Mouse (Mus musculus): Measurements from ENCODE around the gene Hfe2. TPM values are rescaled to one million over a fixed set of nuclear protein-coding genes. Genes with fewer than 3 reads are reported as not detected.

Gene Hfe2
- polyA plus RNA-seq, 1 experiment from 2014 or later = 1.4 TPM

DNA sequence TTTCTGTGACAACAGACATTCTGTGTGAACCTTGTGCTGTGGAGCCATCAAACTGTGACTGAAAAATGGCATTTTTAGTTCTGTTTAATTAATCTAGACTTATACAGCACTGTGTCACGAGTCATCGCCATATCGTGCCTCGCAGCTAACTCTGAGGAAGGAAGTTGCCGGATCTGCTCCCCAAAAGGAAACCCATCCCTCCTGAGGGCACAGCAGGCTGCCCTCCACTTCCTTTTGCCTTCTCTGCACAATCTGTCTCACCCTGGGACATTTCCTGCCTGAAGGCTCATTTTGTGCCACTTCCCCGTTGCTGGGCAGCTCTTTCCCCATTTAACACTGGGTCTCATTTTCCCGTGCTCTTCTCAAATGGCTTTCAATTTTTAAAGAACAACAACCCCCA lies 39.7 kb downstream of the Hfe2 start:
- peaks cover 49% of the 10 kb centered on the region for H3K4me1 ChIP-seq
- no peaks in the 10 kb centered on the region for H3K27me3 ChIP-seq (replicated peaks; ENCODE audit: low read depth, poor library complexity, severe bottlenecking)
- WGBS = 54% methylated on average over 7 of the region's 7 CpGs
- H3K27ac ChIP-seq (replicated peaks) = peak overlapping the region; percentile 57; the same call in 1 of the 2 replicates
- H3K4me3 ChIP-seq = no peak overlapping the region
- peaks cover 19% of the 10 kb centered on the region for H3K36me3 ChIP-seq (replicated peaks)
- DNase-seq (ENCODE audit: low spot score) = no peak
- H3K9me3 ChIP-seq = no peaks in the 10 kb centered on the region

GRCm38 (mm10) chr3:96565105-96565504 lies 40.1 kb downstream of the Hfe2 start:
- H3K36me3 ChIP-seq (replicated peaks) = peaks cover 14% of the 10 kb centered on the region
- no peaks in the 10 kb centered on the region for H3K27me3 ChIP-seq (replicated peaks; ENCODE audit: low read depth, poor library complexity, severe bottlenecking)
- peaks cover 44% of the 10 kb centered on the region for H3K4me1 ChIP-seq
- DNase-seq (ENCODE audit: low spot score) = no peak
- H3K4me3 ChIP-seq = no peak overlapping the region
- 79% methylated on average over 3 of the region's 3 CpGs for WGBS
- no peaks in the 10 kb centered on the region for H3K9me3 ChIP-seq
- peak overlapping the region; percentile 40; the same call in 1 of the 2 replicates for H3K27ac ChIP-seq (replicated peaks)

DNA sequence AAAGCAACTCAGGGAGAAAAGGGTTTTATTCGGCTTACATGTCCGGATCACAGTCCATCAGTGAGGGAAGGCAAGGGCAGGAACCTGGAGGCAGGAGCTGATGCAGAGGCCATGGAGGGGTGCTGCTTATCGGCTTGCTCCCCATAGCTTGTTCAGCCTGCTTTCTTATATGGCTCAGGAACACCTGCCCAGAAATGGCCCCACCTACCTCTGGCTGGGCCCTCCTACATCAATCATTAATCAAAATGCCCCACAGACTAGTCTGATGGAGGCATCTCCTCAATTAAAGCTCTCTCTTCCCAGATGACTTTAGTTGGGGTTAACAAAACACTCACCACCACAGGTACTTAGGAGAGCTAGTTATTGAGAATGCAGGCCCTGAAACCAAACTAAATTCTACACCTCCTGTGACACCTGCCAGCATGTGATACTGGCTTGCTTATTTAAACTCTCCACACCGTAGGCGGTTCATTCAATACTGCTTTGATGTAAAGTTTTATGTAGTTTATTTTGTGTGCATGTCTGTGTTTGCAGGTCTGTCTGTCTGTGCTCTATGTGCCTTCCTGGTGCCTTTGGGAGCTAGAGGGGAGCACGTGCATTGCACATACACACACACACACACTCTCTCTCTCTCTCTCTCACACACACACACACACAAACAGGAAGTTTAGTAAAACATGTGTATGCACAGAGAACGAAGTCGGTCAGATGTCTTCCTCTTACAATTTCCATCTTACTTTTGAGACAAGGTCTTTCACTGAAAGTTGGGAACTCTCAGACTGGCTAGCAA lies 41.9 kb downstream of the Hfe2 start:
- Histone ChIP-seq H3K4me1 (peaks cover 37% of the 10 kb centered on the region), H3K4me3 (no peak overlapping the region), H3K27ac (replicated peaks) (no peak overlapping the region), H3K27me3 (replicated peaks; ENCODE audit: low read depth, poor library complexity, severe bottlenecking) (0 out of 2 replicates have a peak, but pooled peaks cover 4% of the 10 kb centered on the region), H3K36me3 (replicated peaks) (no peaks in the 10 kb centered on the region), H3K9me3 (no peaks in the 10 kb centered on the region)
- whole genome bisulfite sequencing = 87% methylated on average over 8 of the region's 8 CpGs
- DNase-seq (ENCODE audit: low spot score) = no peak

DNA sequence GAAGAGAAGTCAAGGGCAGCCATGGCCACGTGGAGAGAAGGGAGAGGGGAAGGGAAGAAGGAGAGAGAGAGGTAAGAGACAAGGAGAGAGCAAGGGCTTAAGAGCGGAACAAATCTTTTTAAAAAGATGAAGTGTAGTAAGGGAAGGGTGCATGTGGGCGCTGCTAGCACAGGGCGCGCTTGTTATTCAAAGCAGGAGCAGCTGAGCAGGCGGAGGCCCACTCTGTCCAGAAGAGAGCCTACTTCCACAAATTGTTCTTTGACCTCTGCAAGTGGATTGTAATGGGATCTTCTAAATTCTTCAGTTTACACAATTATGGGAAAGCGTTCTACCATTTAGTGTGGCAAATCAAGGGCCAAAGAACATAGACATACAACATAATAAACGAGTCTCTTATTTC lies 43.6 kb downstream of the Hfe2 start:
- Histone ChIP-seq H3K27me3 (replicated peaks; ENCODE audit: low read depth, poor library complexity, severe bottlenecking) (0 out of 2 replicates have a peak, but pooled peaks cover 4% of the 10 kb centered on the region), H3K4me3 (no peak overlapping the region), H3K27ac (replicated peaks) (no peak overlapping the region; the same call in 1 of the 2 replicates), H3K36me3 (replicated peaks) (no peaks in the 10 kb centered on the region), H3K9me3 (no peaks in the 10 kb centered on the region), H3K4me1 (peaks cover 39% of the 10 kb centered on the region)
- no peak for DNase-seq (ENCODE audit: low spot score)
- 71% methylated on average over 8 of the region's 8 CpGs for WGBS

- H3K27me3 ChIP-seq (replicated peaks; ENCODE audit: low read depth, poor library complexity, severe bottlenecking) = 0 out of 2 replicates have a peak, but pooled peaks cover 4% of the 10 kb centered on the region
- H3K9me3 ChIP-seq = no peaks in the 10 kb centered on the region
- 90% methylated on average over 13 of the region's 13 CpGs for WGBS
- H3K4me3 ChIP-seq = no peak overlapping the region
- no peak for DNase-seq (ENCODE audit: low spot score)
- no peaks in the 10 kb centered on the region for H3K36me3 ChIP-seq (replicated peaks)
- H3K4me1 ChIP-seq = peaks cover 40% of the 10 kb centered on the region
- no peak overlapping the region for H3K27ac ChIP-seq (replicated peaks)
These were observed 44.5 kb downstream of the Hfe2 start for GRCm38 (mm10) chr3:96569506-96569905.

GRCm38 (mm10) chr3:96569966-96570605 lies 45.1 kb downstream of the Hfe2 start:
- no peaks in the 10 kb centered on the region for H3K9me3 ChIP-seq
- DNase-seq (ENCODE audit: low spot score) = no peak
- H3K4me3 ChIP-seq = no peak overlapping the region
- H3K27ac ChIP-seq (replicated peaks) = no peak overlapping the region
- 88% methylated on average over 11 of the region's 11 CpGs for WGBS
- H3K27me3 ChIP-seq (replicated peaks; ENCODE audit: low read depth, poor library complexity, severe bottlenecking) = 0 out of 2 replicates have a peak, but pooled peaks cover 4% of the 10 kb centered on the region
- H3K4me1 ChIP-seq = peaks cover 35% of the 10 kb centered on the region
- no peaks in the 10 kb centered on the region for H3K36me3 ChIP-seq (replicated peaks)

DNA sequence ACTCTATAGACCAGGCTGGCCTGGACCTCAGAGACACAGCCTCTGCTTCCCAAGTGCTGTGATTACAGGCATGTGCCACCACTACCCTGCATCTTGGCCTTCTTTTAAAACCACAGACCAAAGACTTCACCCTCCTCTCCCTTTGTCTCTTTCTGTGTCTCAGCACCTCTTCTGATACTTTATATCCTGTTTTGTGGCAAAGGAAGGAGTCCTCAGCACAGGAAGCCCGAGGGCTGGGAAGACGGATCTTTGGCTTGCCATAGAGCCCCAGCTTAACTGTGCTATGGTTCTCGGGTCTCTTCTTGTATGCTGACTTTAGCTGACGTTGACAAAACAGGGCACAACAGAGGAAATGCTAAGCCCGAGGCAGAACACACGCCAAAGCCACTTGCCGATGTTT lies 45.7 kb downstream of the Hfe2 start:
- Histone ChIP-seq H3K9me3 (no peaks in the 10 kb centered on the region), H3K4me1 (peaks cover 41% of the 10 kb centered on the region), H3K27ac (replicated peaks) (peak overlapping the region; percentile 10; the same call in 1 of the 2 replicates), H3K4me3 (no peak overlapping the region), H3K27me3 (replicated peaks; ENCODE audit: low read depth, poor library complexity, severe bottlenecking) (0 out of 2 replicates have a peak, but pooled peaks cover 4% of the 10 kb centered on the region), H3K36me3 (replicated peaks) (no peaks in the 10 kb centered on the region)
- WGBS = 70% methylated on average over 7 of the region's 7 CpGs
- no peak for DNase-seq (ENCODE audit: low spot score)

DNA sequence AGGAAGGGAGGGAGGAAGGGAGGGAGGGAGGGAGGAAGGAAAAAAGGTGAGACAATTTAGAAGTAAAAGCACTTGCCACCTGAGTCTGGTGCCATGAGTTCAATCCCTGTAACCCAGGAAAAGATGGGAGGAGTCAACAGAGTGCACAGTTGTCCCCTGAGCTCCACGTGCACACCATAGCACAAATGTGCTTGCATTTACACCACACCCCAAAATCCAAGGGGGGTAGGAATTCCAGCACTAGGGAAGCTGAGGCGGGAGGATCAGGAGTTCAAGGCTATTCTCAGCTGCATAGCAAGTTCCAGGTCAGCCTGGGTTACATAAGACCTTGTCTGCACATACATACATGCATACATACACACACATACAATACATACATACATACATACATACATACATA lies 46.4 kb downstream of the Hfe2 start:
- Histone ChIP-seq H3K9me3 (no peaks in the 10 kb centered on the region), H3K27ac (replicated peaks) (no peak overlapping the region), H3K27me3 (replicated peaks; ENCODE audit: low read depth, poor library complexity, severe bottlenecking) (0 out of 2 replicates have a peak, but pooled peaks cover 4% of the 10 kb centered on the region), H3K36me3 (replicated peaks) (no peaks in the 10 kb centered on the region), H3K4me1 (peaks cover 48% of the 10 kb centered on the region), H3K4me3 (no peak overlapping the region)
- no peak for DNase-seq (ENCODE audit: low spot score)
- 85% methylated on average over 2 of the region's 2 CpGs for WGBS

DNA sequence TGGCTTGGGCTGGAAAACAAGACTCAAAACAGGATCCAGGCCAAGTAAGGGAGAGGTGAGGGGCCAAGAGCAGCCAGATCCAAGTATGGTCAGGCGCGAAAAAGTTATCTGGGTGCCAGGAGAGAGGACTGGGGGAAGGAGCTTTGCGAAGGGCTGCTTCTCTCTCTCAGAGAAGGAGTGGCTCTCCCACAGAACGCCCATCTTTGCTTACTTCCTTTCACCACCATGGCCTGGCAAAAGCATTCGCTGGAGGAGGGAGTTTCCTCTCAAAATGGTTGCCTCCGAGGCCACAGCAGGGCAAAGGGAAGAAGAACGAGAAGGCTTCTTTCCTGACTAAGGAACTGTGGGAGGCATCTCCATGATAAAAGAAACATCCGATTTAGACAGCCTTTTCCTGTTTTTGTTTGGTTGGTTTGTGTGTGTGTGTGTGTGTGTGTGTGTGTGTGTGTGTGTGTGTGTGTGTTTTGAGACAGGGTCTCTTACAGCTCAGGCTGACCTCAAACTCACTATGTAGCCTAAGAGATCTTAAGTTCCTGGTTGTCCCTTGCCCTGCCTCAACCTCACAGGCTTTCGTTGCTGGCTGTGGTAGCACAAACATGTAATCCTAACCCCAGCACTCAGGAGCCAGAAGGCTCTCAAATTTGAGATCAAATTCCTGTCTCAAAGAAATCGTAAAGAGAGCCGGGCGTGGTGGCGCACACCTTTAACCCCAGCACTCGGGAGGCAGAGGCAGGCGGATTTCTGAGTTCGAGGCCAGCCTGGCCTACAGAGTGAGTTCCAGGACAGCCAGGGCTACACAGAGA lies 47.1 kb downstream of the Hfe2 start:
- Histone ChIP-seq H3K36me3 (replicated peaks) (no peaks in the 10 kb centered on the region), H3K4me1 (peaks cover 54% of the 10 kb centered on the region), H3K27me3 (replicated peaks; ENCODE audit: low read depth, poor library complexity, severe bottlenecking) (0 out of 2 replicates have a peak, but pooled peaks cover 4% of the 10 kb centered on the region), H3K9me3 (no peaks in the 10 kb centered on the region), H3K4me3 (no peak overlapping the region), H3K27ac (replicated peaks) (peak overlapping the region; percentile 31)
- 79% methylated on average over 16 of the region's 16 CpGs for WGBS
- DNase-seq (ENCODE audit: low spot score) = no peak

DNA sequence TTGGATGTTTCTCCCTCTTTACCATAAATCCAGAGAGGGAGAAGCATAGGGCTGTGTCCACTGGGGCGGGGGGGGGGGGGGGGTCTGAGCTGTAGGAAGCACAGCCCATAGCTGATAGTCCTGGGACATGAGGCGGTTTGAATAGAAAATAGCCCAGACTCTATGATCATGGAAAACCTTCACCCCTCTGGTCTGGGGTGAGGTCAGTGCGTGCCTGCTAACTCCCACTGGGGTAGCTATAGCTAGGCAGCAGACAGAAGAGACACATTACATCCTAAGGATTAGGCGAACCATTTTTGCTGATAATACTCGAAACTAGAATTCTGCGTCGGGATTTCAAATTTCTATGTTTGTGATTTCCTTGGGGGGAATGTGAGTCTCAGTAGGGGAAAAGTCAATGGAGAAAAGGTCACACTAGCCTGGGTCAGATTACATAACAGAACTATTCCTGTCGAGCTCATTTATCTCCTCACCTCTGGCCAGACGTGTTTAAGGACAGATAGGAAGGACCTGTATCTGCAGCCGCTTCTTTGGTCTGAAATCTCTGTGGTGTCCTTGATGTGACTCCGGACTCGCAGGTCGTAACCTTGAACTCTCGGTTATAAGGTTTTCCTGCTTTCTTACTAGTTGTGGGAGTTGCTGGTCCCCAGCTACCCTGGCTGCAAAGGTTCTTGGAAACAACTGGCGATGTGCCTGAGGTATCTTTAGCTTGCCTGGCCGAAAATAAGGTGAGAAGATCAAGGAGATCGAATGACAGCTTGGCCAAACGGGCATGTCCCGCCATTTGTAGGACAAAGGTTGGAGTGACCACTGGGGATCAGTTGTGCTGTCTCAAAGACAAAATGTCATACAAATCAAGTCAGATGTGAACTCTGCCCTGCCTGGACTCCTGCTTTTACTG lies 48.9 kb downstream of the Hfe2 start:
- peaks cover 53% of the 10 kb centered on the region for H3K4me1 ChIP-seq
- DNase-seq (ENCODE audit: low spot score) = no peak
- no peaks in the 10 kb centered on the region for H3K9me3 ChIP-seq
- H3K36me3 ChIP-seq (replicated peaks) = no peaks in the 10 kb centered on the region
- H3K27me3 ChIP-seq (replicated peaks; ENCODE audit: low read depth, poor library complexity, severe bottlenecking) = 0 out of 2 replicates have a peak, but pooled peaks cover 4% of the 10 kb centered on the region
- H3K4me3 ChIP-seq = 0 out of 2 replicates have a peak overlapping the region, but pooled peaks have one; percentile 5
- H3K27ac ChIP-seq (replicated peaks) = no peak overlapping the region
- WGBS = 69% methylated on average over 19 of the region's 19 CpGs

- peak overlapping the region; percentile 48 for H3K27ac ChIP-seq (replicated peaks)
- DNase-seq (ENCODE audit: low spot score) = no peak
- H3K27me3 ChIP-seq (replicated peaks; ENCODE audit: low read depth, poor library complexity, severe bottlenecking) = peaks cover 4% of the 10 kb centered on the region; the same call in 1 of the 2 replicates
- H3K4me3 ChIP-seq = no peak overlapping the region
- H3K9me3 ChIP-seq = no peaks in the 10 kb centered on the region
- peaks cover 56% of the 10 kb centered on the region for H3K4me1 ChIP-seq
- 81% methylated on average over 8 of the region's 8 CpGs for WGBS
- H3K36me3 ChIP-seq (replicated peaks) = no peaks in the 10 kb centered on the region
These were observed 50.5 kb downstream of the Hfe2 start for GRCm38 (mm10) chr3:96575272-96575984.
